Mouse (Mus musculus) G1E (cell line): Measurements from ENCODE around the gene Map2k7. TPM values are rescaled to one million over a fixed set of nuclear protein-coding genes. Genes with fewer than 3 reads are reported as not detected.
A peak's percentile ranks its signal among the peaks of the same experiment; 100 is the strongest.

ENCODE experiments used
- ATAC-seq: 2 replicates; pipeline ENCODE4 v1.8.0; 2016; ENCODE audit warnings: mild to moderate bottlenecking; ENCODE audit not compliant: insufficient number of reproducible peaks, poor library complexity, low FRiP score, severe bottlenecking; ENCODE audit errors: extremely low read depth
- DNase-seq: peaks from one replicate; pipeline ENCODE4 v3.0.0; 2012; ENCODE audit warnings: low spot score
- H3K27me3 ChIP-seq: 2 replicates; pipeline ENCODE4 v1.6.1; 2012; ENCODE audit warnings: mild to moderate bottlenecking, low read length, inconsistent platforms; ENCODE audit not compliant: insufficient read depth
- H3K36me3 ChIP-seq: replicated peaks from 2 replicates; pipeline ENCODE3; 2012; ENCODE audit warnings: mild to moderate bottlenecking, inconsistent platforms
- H3K4me1 ChIP-seq: 2 replicates; pipeline ENCODE4 v1.6.1; 2012; ENCODE audit warnings: low read depth, low read length, inconsistent platforms, mixed read lengths; ENCODE audit not compliant: insufficient read depth
- H3K4me3 ChIP-seq: 2 replicates; pipeline ENCODE4 v1.5.1; 2012; ENCODE audit warnings: low read depth, mild to moderate bottlenecking, inconsistent platforms, low read length, moderate library complexity, mixed read lengths
- H3K9me3 ChIP-seq: replicated peaks from 2 replicates; pipeline ENCODE4 v1.6.1; 2012; ENCODE audit warnings: inconsistent platforms
- CTCF ChIP-seq: IDR thresholded peaks from 2 replicates; pipeline ENCODE4 v1.5.1; 2012; ENCODE audit warnings: low read depth, low read length, inconsistent platforms, mixed read lengths
- GATA1 ChIP-seq: IDR thresholded peaks from 2 replicates; pipeline ENCODE4 v1.6.1; 2012; ENCODE audit warnings: borderline replicate concordance, low read length, inconsistent platforms, mixed read lengths
- GATA2 ChIP-seq: IDR thresholded peaks from 2 replicates; pipeline ENCODE4 v1.6.1; 2012; ENCODE audit warnings: low read depth, low read length, inconsistent platforms, borderline replicate concordance
- POLR2AphosphoS5 ChIP-seq: IDR thresholded peaks from 2 replicates; pipeline ENCODE4 v1.6.1; 2012; ENCODE audit warnings: low read depth, low read length, inconsistent platforms; ENCODE audit not compliant: insufficient replicate concordance
- TAL1 ChIP-seq: conservative IDR thresholded peaks from 2 replicates; pipeline ENCODE4 v1.6.1; 2012; ENCODE audit warnings: low read depth, low read length, inconsistent platforms, mixed read lengths
- polyA plus RNA-seq: library from polyadenylated mRNA; stranded (reverse); fragments of >175 nt; gene quantifications from 2 replicates; pipeline ENCODE4 v1.2.3, GENCODE M21; 2012
- total RNA-seq, 2 experiments: library from RNA; stranded (forward) in 1 of 2; stranded (reverse) in 1 of 2; fragments of 200-1000 nt in 1 of 2; fragments of >200 nt in 1 of 2; fragmentation: Nextera tagmentation in 1 of 2; gene quantifications; 2 replicates each; pipeline ENCODE4 v1.2.3; 2014 to 2017

Gene Map2k7
- total and polyA plus RNA-seq, 3 experiments: 32.1 to 151 (median 35.3) TPM

DNA sequence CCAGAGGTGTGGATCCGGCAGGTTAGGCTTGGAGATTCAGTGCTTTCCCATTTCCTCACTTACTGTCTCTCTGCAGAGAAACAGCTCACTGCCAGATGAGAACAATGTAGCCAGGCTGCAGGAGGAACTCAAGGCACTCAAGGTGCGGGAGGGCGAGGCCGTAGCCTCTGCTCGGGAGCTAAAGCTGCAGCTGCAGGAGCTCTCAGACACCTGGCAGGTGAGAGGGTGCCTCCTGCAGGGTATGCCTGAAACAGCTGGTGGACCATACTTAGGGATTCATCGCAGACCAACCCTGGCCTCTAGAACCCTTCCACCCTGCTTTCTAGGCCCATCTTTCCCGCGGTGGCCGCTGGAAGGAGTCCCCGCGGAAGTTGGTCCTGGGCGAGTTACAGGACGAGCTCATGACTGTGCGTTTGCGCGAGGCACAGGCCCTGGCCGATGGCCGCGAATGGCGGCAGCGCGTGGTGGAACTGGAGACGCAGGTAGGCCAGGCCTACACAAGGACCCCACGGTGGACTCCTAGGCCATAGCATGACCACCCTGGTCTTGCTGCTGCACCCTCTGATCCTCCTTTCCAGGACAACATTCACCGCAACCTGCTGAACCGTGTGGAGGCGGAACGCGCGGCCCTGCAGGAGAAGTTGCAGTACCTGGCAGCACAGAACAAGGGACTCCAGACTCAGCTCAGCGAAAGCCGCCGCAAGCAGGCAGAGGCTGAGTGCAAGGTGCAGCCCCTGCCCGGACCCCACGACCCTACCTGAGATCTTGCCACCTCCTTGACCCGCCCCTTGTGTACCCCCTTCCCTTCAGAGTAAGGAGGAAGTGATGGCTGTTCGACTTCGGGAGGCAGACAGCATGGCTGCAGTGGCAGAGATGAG lies 33.1 kb upstream of the Map2k7 start:
- ATAC-seq (no peak), DNase-seq (no peak)
- Histone ChIP-seq H3K27me3 (peaks cover 28% of the 10 kb centered on the region), H3K9me3 (no peaks in the 10 kb centered on the region), H3K4me3 (no peak overlapping the region), H3K4me1 (peaks cover 10% of the 10 kb centered on the region), H3K36me3 (peaks cover 3% of the 10 kb centered on the region)
- TF ChIP-seq POLR2AphosphoS5 (no peak), CTCF (no peak), TAL1 (no peak)

DNA sequence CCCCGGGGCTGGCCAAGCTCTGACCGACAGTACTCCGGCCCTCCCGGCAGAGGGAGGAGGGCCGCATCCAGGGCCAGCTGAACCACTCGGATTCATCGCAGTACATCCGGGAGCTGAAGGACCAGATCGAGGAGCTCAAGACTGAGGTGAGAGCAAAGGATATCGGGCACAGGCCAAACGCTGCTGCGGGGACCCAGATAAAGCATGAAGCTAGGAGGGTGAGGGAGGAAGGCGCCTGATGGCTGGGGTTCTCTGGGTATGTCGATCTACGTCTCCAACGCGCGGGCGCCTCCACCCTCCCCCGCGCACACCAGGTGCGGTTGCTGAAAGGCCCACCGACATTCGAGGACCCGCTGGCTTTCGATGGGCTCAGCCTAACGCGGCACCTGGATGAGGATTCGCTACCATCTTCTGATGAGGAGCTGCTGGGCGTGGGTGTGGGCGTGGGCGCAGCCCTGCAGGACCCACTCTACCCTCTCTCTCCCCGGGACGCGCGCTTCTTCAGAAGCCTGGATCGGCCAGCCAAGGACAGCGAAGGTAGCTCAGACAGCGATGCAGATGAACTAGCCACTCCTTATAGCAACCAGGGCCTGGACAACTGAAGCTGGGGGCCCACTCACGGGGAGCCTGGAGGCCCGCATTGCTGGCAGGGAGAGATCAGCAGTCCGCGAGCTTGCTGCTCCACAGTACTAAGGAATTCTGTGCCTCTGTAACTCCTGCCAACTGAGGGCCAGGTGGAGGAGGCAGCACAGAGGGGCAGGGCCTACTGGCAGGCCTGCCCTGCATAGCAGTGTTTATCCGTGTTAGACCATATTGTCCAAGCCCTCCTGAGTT lies 32.1 kb upstream of the Map2k7 start:
- peaks cover 3% of the 10 kb centered on the region for H3K36me3 ChIP-seq
- ATAC-seq (no peak), DNase-seq (no peak)
- peaks cover 12% of the 10 kb centered on the region for H3K4me1 ChIP-seq
- H3K4me3 ChIP-seq: no peak overlapping the region
- H3K27me3 ChIP-seq: peaks cover 33% of the 10 kb centered on the region
- no peak for TF ChIP-seq GATA2
- no peak for TF ChIP-seq GATA1
- TF ChIP-seq POLR2AphosphoS5: no peak
- TF ChIP-seq TAL1: no peak
- no peaks in the 10 kb centered on the region for H3K9me3 ChIP-seq

DNA sequence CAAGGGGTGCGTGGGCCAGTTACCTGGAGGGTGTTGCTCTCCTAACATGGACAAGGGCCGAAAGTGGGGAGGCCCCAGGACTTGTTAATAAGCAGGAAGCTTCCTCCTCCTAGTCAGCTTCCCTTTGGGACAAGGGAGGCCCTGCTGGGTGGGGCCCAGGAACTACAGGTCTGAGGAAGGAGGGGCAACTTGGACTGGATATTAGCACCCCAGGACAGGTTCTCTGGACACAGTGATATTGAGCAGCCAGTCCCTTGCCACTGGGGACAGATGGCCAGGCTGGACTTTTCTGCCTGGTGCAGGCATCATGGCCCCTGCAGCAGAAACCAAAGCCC lies 31.6 kb upstream of the Map2k7 start:
- no peak for ATAC-seq
- Histone ChIP-seq H3K9me3 (no peaks in the 10 kb centered on the region), H3K4me1 (peaks cover 12% of the 10 kb centered on the region), H3K27me3 (peaks cover 33% of the 10 kb centered on the region), H3K4me3 (no peak overlapping the region), H3K36me3 (peaks cover 3% of the 10 kb centered on the region)
- no peak for DNase-seq
- TF ChIP-seq CTCF (no peak), POLR2AphosphoS5 (no peak), GATA2 (no peak), TAL1 (no peak), GATA1 (no peak)

DNA sequence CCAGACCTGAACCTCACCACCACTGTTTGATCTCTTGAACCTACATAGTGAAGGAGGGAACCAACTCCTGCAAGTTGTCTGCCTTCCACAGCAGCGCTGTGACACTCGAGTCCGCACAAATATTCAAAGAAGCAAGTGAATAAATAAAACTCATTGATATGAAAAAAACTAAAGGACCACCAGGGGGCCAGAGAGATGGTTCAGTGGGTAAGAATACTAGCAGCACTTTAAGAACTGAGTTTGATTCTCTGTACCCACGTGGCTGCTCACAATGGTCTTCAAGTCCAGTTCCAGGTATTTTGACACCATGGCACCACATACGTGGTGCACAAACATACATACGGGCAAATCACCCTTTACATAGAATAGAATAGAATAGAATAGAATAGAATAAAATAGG lies 27.4 kb upstream of the Map2k7 start:
- no peak overlapping the region for H3K4me3 ChIP-seq
- no peaks in the 10 kb centered on the region for H3K9me3 ChIP-seq
- no peak for ATAC-seq
- TF ChIP-seq GATA2: no peak
- no peak for TF ChIP-seq TAL1
- TF ChIP-seq POLR2AphosphoS5: no peak
- TF ChIP-seq GATA1: no peak
- no peak for TF ChIP-seq CTCF
- peaks cover 37% of the 10 kb centered on the region for H3K4me1 ChIP-seq
- H3K27me3 ChIP-seq: peaks cover 37% of the 10 kb centered on the region
- H3K36me3 ChIP-seq: peaks cover 3% of the 10 kb centered on the region
- DNase-seq: no peak

DNA sequence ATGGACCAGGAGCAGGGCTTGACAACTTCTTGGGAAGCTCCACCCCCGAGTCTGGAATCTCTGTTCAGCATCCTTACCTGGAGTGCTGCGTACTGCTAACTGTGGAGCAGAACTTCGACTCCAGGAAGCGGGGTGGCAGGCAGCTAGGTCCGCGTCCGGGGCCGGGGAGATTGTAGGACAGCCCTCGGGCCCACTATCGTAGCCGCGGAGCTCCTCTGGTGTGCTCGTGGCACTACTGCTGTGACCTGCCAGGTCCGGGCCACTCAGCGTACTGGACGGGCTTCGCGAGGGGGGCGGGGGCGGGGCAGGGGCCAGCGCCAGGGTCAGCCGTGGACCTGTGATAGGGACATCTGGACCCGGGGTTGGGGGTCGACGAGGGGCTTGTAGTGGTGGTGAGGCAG lies 25.7 kb upstream of the Map2k7 start:
- H3K27me3 ChIP-seq: peaks cover 51% of the 10 kb centered on the region
- H3K4me3 ChIP-seq: peak overlapping the region; percentile 67; the same call in 1 of the 2 replicates
- no peaks in the 10 kb centered on the region for H3K9me3 ChIP-seq
- peak; percentile 53 for DNase-seq
- peaks cover 37% of the 10 kb centered on the region for H3K4me1 ChIP-seq
- H3K36me3 ChIP-seq: no peaks in the 10 kb centered on the region
- TF ChIP-seq CTCF (no peak), GATA1 (no peak), GATA2 (no peak), TAL1 (no peak), POLR2AphosphoS5 (no peak)
- no peak for ATAC-seq
